In the genomic region with DNA sequence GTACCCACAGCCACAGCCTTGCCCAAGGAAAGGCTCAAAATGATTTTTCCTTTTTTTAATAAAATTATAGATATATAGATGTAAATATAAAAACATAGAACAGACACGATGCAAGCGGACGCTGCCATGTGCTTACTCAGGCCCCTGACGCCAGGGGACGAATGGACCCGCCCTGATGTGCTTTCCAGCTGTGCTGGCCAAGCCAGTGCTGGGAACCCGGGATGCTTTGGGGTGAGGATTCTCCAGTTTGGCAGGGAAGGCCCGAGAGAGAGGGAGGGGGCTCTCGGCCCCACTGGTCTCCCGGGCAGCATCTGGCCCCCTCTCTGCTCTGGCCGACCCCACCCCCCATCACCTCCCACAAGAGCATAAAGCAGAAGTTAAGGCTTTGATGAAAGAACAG, we compare ENCODE assay signal across 27 mouse cellular contexts. TPM values are rescaled to one million over a fixed set of nuclear protein-coding genes. Genes with fewer than 3 reads are reported as not detected.
DNase-seq lines count a peak whose midpoint lies in the region; ATAC-seq and TF ChIP-seq lines count a peak whose summit lies in the region.
"Had no signal": no experiment of that assay in that cellular context is flagged by ENCODE, and none has a peak within 500 bp of the region (broad histone marks: within the 10 kb centered on the region; RNA-seq: fewer than 3 reads in every experiment).

No protein-coding gene starts in this region.

- H3K36me3 ChIP-seq in lung, embryonic 14.5 days (ENCODE audit: insufficient read depth): peaks cover 48% of the 10 kb centered on the region
- H3K36me3 ChIP-seq in hindbrain, embryonic 16.5 days (ENCODE audit: control insufficient read depth, insufficient read depth, low read length): peaks cover 40% of the 10 kb centered on the region
- H3K36me3 ChIP-seq: G1E had no signal

- intact Hi-C loops in left cerebral cortex, adult 2 months (cut with DNase I): no loop called here

- H3K27ac ChIP-seq in lung, embryonic 14.5 days (ENCODE audit: low read depth): no peak overlapping the region
- no peak overlapping the region for H3K27ac ChIP-seq in left cerebral cortex, adult 2 months
- H3K27ac ChIP-seq in hindbrain, embryonic 16.5 days (ENCODE audit: low read depth, low read length): no peak overlapping the region
- H3K27ac ChIP-seq: embryonic facial prominence, embryonic 12.5 days; forebrain, embryonic 12.5 days had no signal

- H3K27me3 ChIP-seq in lung, embryonic 14.5 days (ENCODE audit: insufficient read depth, low read length): no peaks in the 10 kb centered on the region
- no peaks in the 10 kb centered on the region for H3K27me3 ChIP-seq in hindbrain, embryonic 16.5 days (replicated peaks; ENCODE audit: control insufficient read depth, insufficient read depth, low read length)
- H3K27me3 ChIP-seq: CH12.LX; embryonic facial prominence, embryonic 12.5 days; forebrain, embryonic 12.5 days; Patski had no signal

- ATAC-seq in lung, embryonic 14.5 days (ENCODE audit: insufficient read depth): no peak
- no peak for ATAC-seq in hindbrain, embryonic 16.5 days
- ATAC-seq: activated CD4-positive, CD25-positive, alpha-beta regulatory T cell, adult 4 months; CD4-positive, CD25-positive, alpha-beta regulatory T cell, adult 4 months; forebrain, embryonic 14.5 days; forebrain, embryonic 16.5 days; Patski had no signal

- H3K4me3 ChIP-seq in lung, embryonic 14.5 days (ENCODE audit: low read depth, low read length): no peak overlapping the region
- H3K4me3 ChIP-seq in left cerebral cortex, adult 2 months: no peak overlapping the region
- no peak overlapping the region for H3K4me3 ChIP-seq in hindbrain, embryonic 16.5 days (ENCODE audit: low read length)
- H3K4me3 ChIP-seq: embryonic facial prominence, embryonic 10.5 days; embryonic facial prominence, embryonic 12.5 days; forebrain, embryonic 12.5 days had no signal

- peak; percentile 10 for DNase-seq in lung, embryonic 14.5 days
- no peak for DNase-seq in lung, postnatal 25 days (ENCODE audit: low spot score)
- peak; percentile 39 for DNase-seq in gastrocnemius, postnatal 10 days
- peak; percentile 66 for DNase-seq in gastrocnemius, postnatal 25 days
- DNase-seq in left cerebral cortex, adult 2 months (ENCODE audit: extremely low spot score in 1 of 2, low spot score in 2 of 2): no peak
- DNase-seq: adrenal gland, adult 8-10 months; adrenal gland, postnatal 14 days; adrenal gland, postnatal 36 days; cerebellum, adult 11-12 months; cerebellum, adult 2 months; cerebellum, adult 9-10 months; cerebellum, postnatal 10 days; cerebellum, postnatal 25 days had no signal

- peaks cover 8% of the 10 kb centered on the region; the same call in 1 of the 2 replicates for H3K4me1 ChIP-seq in lung, embryonic 14.5 days (ENCODE audit: insufficient read depth)
- H3K4me1 ChIP-seq in hindbrain, embryonic 16.5 days (ENCODE audit: control insufficient read depth, insufficient read depth, low read depth, low read length): peaks cover 7% of the 10 kb centered on the region

- H3K9ac ChIP-seq in lung, embryonic 14.5 days: no peak overlapping the region
- no peak overlapping the region for H3K9ac ChIP-seq in hindbrain, embryonic 16.5 days (ENCODE audit: low read depth, low read length)
- H3K9ac ChIP-seq: embryonic facial prominence, embryonic 12.5 days; forebrain, embryonic 12.5 days had no signal

- H3K9me3 ChIP-seq in lung, embryonic 14.5 days (ENCODE audit: low read depth, low read length): no peaks in the 10 kb centered on the region
- H3K9me3 ChIP-seq in hindbrain, embryonic 16.5 days (ENCODE audit: control insufficient read depth, low read length): no peaks in the 10 kb centered on the region
- H3K9me3 ChIP-seq: embryonic facial prominence, embryonic 10.5 days; embryonic facial prominence, embryonic 12.5 days; forebrain, embryonic 12.5 days; G1E had no signal

- TF ChIP-seq CTCF in lung, embryonic 14.5 days (IDR thresholded peaks at IDR 0.05; ENCODE audit: low read depth): no peak
- no peak for TF ChIP-seq CTCF in left cerebral cortex, adult 2 months (IDR thresholded peaks at IDR 0.05)

- no peak overlapping the region for H3K4me2 ChIP-seq in lung, embryonic 14.5 days
- H3K4me2 ChIP-seq in hindbrain, embryonic 16.5 days (ENCODE audit: low read length): no peak overlapping the region
- H3K4me2 ChIP-seq: embryonic facial prominence, embryonic 12.5 days; forebrain, embryonic 12.5 days had no signal

- 70% methylated on average over 11 of the region's 11 CpGs for WGBS in lung, embryonic 14.5 days
- 79% methylated on average over 11 of the region's 11 CpGs for WGBS in hindbrain, embryonic 16.5 days

RNA-seq across cellular contexts. Expression of a gene that starts 4.5 kb away (rescaled TPM):
- polyA plus RNA-seq in lung, embryonic 14.5 days (2014; fragmentation: Nextera tagmentation; extraction: Ambion mirVana): not detected in 2 replicates
- not detected for total RNA-seq in gastrocnemius, postnatal 10 days (2021)
- total RNA-seq in gastrocnemius, postnatal 25 days (2021): not detected
- total RNA-seq in left cerebral cortex, adult 2 months (2021): not detected
- 0.11 TPM in 1 of 2 replicates, not detected in the other for polyA plus RNA-seq in hindbrain, embryonic 16.5 days (2015; fragmentation: Nextera tagmentation; extraction: Ambion mirVana)
- total RNA-seq: adrenal gland, adult 18-20 months; adrenal gland, adult 8-10 months; adrenal gland, postnatal 14 days; adrenal gland, postnatal 36 days; G1E had no signal
- polyA plus RNA-seq: activated CD4-positive, CD25-positive, alpha-beta regulatory T cell, adult 4 months; CD4-positive, CD25-positive, alpha-beta regulatory T cell, adult 4 months; cerebellum, adult 2 months; cortical plate, adult 2 months; embryonic facial prominence, embryonic 10.5 days; embryonic facial prominence, embryonic 12.5 days; embryonic facial prominence, embryonic 14.5 days; forebrain, embryonic 12.5 days; forebrain, embryonic 16.5 days; G1E; Patski had no signal

RNA-seq across cellular contexts. Expression of a gene that starts 12.7 kb away (rescaled TPM):
- polyA plus RNA-seq in lung, embryonic 14.5 days (2014; fragmentation: Nextera tagmentation; extraction: Ambion mirVana): 22.0 and 23.8 TPM in 2 replicates
- total RNA-seq in gastrocnemius, postnatal 10 days (2021): 10 to 100 TPM; 26.3 to 29.7 TPM
- 10 to 100 TPM; 21.6 to 26.6 TPM for total RNA-seq in gastrocnemius, postnatal 25 days (2021)
- total RNA-seq in left cerebral cortex, adult 2 months (2021): 100 to 1,000 TPM; 132 to 134 TPM
- polyA plus RNA-seq in hindbrain, embryonic 16.5 days (2015; fragmentation: Nextera tagmentation; extraction: Ambion mirVana): 8.0 and 14.6 TPM in 2 replicates

RNA-seq across cellular contexts. Expression of a gene that starts 26.3 kb away (rescaled TPM):
- 74.1 and 81.3 TPM in 2 replicates for polyA plus RNA-seq in lung, embryonic 14.5 days (2014; fragmentation: Nextera tagmentation; extraction: Ambion mirVana)
- 10 to 100 TPM; 15.3 to 21.2 TPM for total RNA-seq in gastrocnemius, postnatal 10 days (2021)
- total RNA-seq in gastrocnemius, postnatal 25 days (2021): 1 to 10 TPM; 9.6 to 10.0 TPM
- 10 to 100 TPM; 43.6 to 47.7 TPM for total RNA-seq in left cerebral cortex, adult 2 months (2021)
- polyA plus RNA-seq in hindbrain, embryonic 16.5 days (2015; fragmentation: Nextera tagmentation; extraction: Ambion mirVana): 100 and 105 TPM in 2 replicates

RNA-seq across cellular contexts. Expression of a gene that starts 26.3 kb away (rescaled TPM):
- 776 and 804 TPM in 2 replicates for polyA plus RNA-seq in lung, embryonic 14.5 days (2014; fragmentation: Nextera tagmentation; extraction: Ambion mirVana)
- 10 to 100 TPM; 52.4 to 72.0 TPM for total RNA-seq in gastrocnemius, postnatal 10 days (2021)
- 10 to 100 TPM; 21.6 to 24.7 TPM for total RNA-seq in gastrocnemius, postnatal 25 days (2021)
- total RNA-seq in left cerebral cortex, adult 2 months (2021): 10 to 100 TPM; 87.3 to 92.9 TPM
- polyA plus RNA-seq in hindbrain, embryonic 16.5 days (2015; fragmentation: Nextera tagmentation; extraction: Ambion mirVana): 362 and 365 TPM in 2 replicates

RNA-seq across cellular contexts. Expression of a gene that starts 35.9 kb away (rescaled TPM):
- 1.5 and 2.5 TPM in 2 replicates for polyA plus RNA-seq in lung, embryonic 14.5 days (2014; fragmentation: Nextera tagmentation; extraction: Ambion mirVana)
- total RNA-seq in gastrocnemius, postnatal 10 days (2021): not detected
- not detected for total RNA-seq in gastrocnemius, postnatal 25 days (2021)
- total RNA-seq in left cerebral cortex, adult 2 months (2021): not detected
- polyA plus RNA-seq in hindbrain, embryonic 16.5 days (2015; fragmentation: Nextera tagmentation; extraction: Ambion mirVana): 1.3 TPM in 1 of 2 replicates, not detected in the other
- total RNA-seq: adrenal gland, adult 18-20 months; adrenal gland, adult 8-10 months; adrenal gland, postnatal 14 days; G1E had no signal
- polyA plus RNA-seq: activated CD4-positive, CD25-positive, alpha-beta regulatory T cell, adult 4 months; CD4-positive, CD25-positive, alpha-beta regulatory T cell, adult 4 months; cortical plate, adult 2 months; forebrain, embryonic 12.5 days; forebrain, embryonic 16.5 days; G1E had no signal

Comparison
In these comparisons a context has a peak if more than half of its experiments do, and no peak if none do; other contexts are left out.
1. DNase-seq: peak in lung, embryonic 14.5 days (single experiment), gastrocnemius, postnatal 10 days (single experiment) and gastrocnemius, postnatal 25 days (single experiment); none in lung, postnatal 25 days (single experiment) and left cerebral cortex, adult 2 months (0 of 2).
2. RNA of a gene that starts 12.7 kb away (total RNA-seq): 132 to 134 TPM in left cerebral cortex, adult 2 months; 26.3 to 29.7 TPM in gastrocnemius, postnatal 10 days and 21.6 to 26.6 TPM in gastrocnemius, postnatal 25 days; every median in the first group is over 4 times any median in the second.